Mouse (Mus musculus) liver, adult 2 months (tissue): ENCODE measurements at regions not wholly inside any gene's neighbourhood (a gene's known extent, or its start where the extent isn't known, plus 50 kb on each side); places are given as distances from the start of the nearest gene placed in this dataset.

Source experiments
- DNase-seq: peaks from one replicate; pipeline ENCODE4 v3.0.0-alpha.2; 2011; ENCODE audit warnings: low read depth, low spot score; ENCODE audit errors: extremely low read depth
- H3K27ac ChIP-seq: fragments of 200-500 bp; replicated peaks from 2 replicates; pipeline ENCODE4 v1.5.1; 2012; ENCODE audit warnings: low read depth, mild to moderate bottlenecking, control low read depth, inconsistent platforms, low read length; ENCODE audit not compliant: insufficient read depth
- H3K27me3 ChIP-seq: fragments of 200-500 bp; 2 replicates; pipeline ENCODE4 v1.6.1; 2012; ENCODE audit warnings: mild to moderate bottlenecking, moderate library complexity, low read length, inconsistent platforms; ENCODE audit not compliant: control insufficient read depth, insufficient read depth
- H3K36me3 ChIP-seq: fragments of 200-500 bp; 2 replicates; pipeline ENCODE4 v1.6.1; 2012; ENCODE audit warnings: low read length, inconsistent platforms; ENCODE audit not compliant: control insufficient read depth, insufficient read depth
- H3K4me1 ChIP-seq: fragments of 200-500 bp; 2 replicates; pipeline ENCODE4 v1.6.1; 2011; ENCODE audit warnings: low read length; ENCODE audit not compliant: control insufficient read depth, insufficient read depth
- H3K4me3 ChIP-seq: fragments of 200-500 bp; 2 replicates; pipeline ENCODE4 v1.5.1; 2011; ENCODE audit warnings: low read depth, mild to moderate bottlenecking, control low read depth, low read length, moderate library complexity; ENCODE audit not compliant: insufficient read depth
- H3K79me2 ChIP-seq: fragments of 200-500 bp; 2 replicates; pipeline ENCODE4 v1.6.1; 2012; ENCODE audit warnings: inconsistent platforms, mild to moderate bottlenecking, low read length, moderate library complexity; ENCODE audit not compliant: control insufficient read depth, insufficient read depth
- H3K9ac ChIP-seq: fragments of 200-500 bp; 2 replicates; pipeline ENCODE4 v1.6.1; 2012; ENCODE audit warnings: low read depth, mild to moderate bottlenecking, control low read depth, inconsistent platforms, low read length
- CTCF ChIP-seq: fragments of 200-500 bp; IDR thresholded peaks from 2 replicates; pipeline ENCODE4 v1.5.1; 2011; ENCODE audit warnings: low read depth, low read length, control low read depth
- POLR2A ChIP-seq: fragments of 200-500 bp; IDR thresholded peaks from 2 replicates; pipeline ENCODE4 v1.6.1; 2011; ENCODE audit warnings: low read length, control low read depth; ENCODE audit not compliant: insufficient read depth; ENCODE audit errors: extremely low read depth
- WGBS: fragments of 180-500 bp; shearing (Covaris S2); methylation state at CpG from one replicate; pipeline ENCODE4 v1.1.7; 2018; 5-methylcytosine and 5-hydroxymethylcytosine counted together

GRCm38 (mm10) chr1:77246047-77246446 lies 268.8 kb downstream of the Epha4 start:
- TF ChIP-seq POLR2A, result no peak
- no peak for TF ChIP-seq CTCF
- H3K79me2 ChIP-seq, result no peaks in the 10 kb centered on the region
- H3K9ac ChIP-seq, result no peak overlapping the region
- DNase-seq, result no peak
- H3K27ac ChIP-seq, result no peak overlapping the region
- no peak overlapping the region for H3K4me3 ChIP-seq
- H3K27me3 ChIP-seq, result no peaks in the 10 kb centered on the region
- H3K36me3 ChIP-seq, result no peaks in the 10 kb centered on the region
- H3K4me1 ChIP-seq, result no peaks in the 10 kb centered on the region
- 95% methylated on average over 3 of the region's 3 CpGs for WGBS

- 76% methylated on average over 6 of the region's 6 CpGs for WGBS
Measured at GRCm38 (mm10) chr1:77254276-77254675, 260.6 kb downstream of the Epha4 start.

DNA sequence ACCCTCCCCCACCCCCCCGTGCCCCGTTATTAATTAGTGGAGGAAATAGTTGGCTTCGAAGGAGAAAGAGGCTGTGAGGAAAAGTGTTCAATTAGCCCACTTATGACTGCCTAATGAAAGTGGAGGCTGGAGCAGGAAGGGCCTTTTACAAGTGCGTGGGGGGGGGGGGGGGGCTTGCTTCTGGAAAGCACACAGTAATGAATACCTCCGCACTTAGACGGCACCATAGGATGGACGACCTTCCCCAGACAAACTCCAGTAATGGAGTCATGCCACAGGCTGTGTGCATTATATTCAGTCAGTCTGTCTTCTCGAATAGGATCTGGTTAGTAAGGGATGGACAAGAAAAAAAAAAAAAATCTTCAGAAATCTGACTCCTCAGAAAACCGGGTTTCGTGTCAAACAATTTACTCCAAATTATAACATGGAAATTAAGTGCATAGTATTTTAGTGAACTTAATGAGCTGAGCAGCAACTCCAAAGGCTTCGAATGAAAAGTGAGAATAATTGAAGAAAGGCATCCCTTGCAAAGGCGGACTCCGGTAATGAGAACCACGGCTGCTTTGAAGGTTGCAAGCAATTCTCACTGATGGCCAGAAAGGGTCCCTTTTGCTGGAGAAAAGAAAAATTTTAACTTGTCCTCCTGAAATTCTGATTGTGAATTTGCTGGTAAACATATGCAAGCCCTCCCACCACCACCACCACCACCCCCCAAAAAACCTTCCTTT lies 258.6 kb downstream of the Epha4 start:
- DNase-seq, result no peak
- Histone ChIP-seq H3K36me3 (no peaks in the 10 kb centered on the region), H3K79me2 (no peaks in the 10 kb centered on the region), H3K27me3 (no peaks in the 10 kb centered on the region), H3K4me1 (no peaks in the 10 kb centered on the region), H3K27ac (no peak overlapping the region), H3K9ac (no peak overlapping the region), H3K4me3 (no peak overlapping the region)
- TF ChIP-seq CTCF (no peak), POLR2A (no peak)
- 85% methylated on average over 14 of the region's 14 CpGs for WGBS

More at GRCm38 (mm10) chr1:77254276-77254675, 260.6 kb downstream of the Epha4 start:
- no peak overlapping the region for H3K9ac ChIP-seq
- H3K4me3 ChIP-seq, result no peak overlapping the region
- no peaks in the 10 kb centered on the region for H3K79me2 ChIP-seq
- no peaks in the 10 kb centered on the region for H3K4me1 ChIP-seq
- H3K36me3 ChIP-seq, result no peaks in the 10 kb centered on the region
- H3K27me3 ChIP-seq, result no peaks in the 10 kb centered on the region
- H3K27ac ChIP-seq, result no peak overlapping the region
- TF ChIP-seq POLR2A (no peak), CTCF (no peak)
- no peak for DNase-seq

- Histone ChIP-seq H3K27me3 (no peaks in the 10 kb centered on the region), H3K27ac (no peak overlapping the region), H3K9ac (no peak overlapping the region), H3K4me3 (no peak overlapping the region), H3K4me1 (no peaks in the 10 kb centered on the region), H3K36me3 (no peaks in the 10 kb centered on the region), H3K79me2 (no peaks in the 10 kb centered on the region)
- TF ChIP-seq POLR2A, result no peak
- TF ChIP-seq CTCF, result no peak
- WGBS, result 66% methylated on average over 7 of the region's 7 CpGs
- DNase-seq, result no peak
Measured at GRCm38 (mm10) chr1:77258730-77259310, 256.1 kb downstream of the Epha4 start.

DNA sequence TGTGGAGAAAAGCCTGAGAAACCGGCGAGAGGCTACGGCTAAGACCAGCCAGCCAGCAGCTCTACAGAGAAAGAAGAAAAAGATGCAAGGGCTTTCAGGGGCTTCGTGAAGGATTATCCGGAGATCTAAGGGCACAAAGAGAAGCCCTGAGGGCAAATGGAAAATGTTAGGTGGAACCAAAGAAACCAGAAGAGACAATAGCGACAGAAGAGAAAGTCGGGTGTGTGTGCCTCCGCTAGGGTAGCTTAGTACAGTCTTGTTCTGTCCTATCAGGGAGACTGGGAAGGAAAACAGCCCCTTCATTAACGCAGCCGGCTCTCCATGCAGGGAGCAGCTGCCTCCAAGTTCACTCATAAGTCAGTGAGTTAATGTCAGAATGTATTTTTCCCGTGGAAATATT lies 255.1 kb downstream of the Epha4 start:
- Histone ChIP-seq H3K9ac (no peak overlapping the region), H3K27me3 (no peaks in the 10 kb centered on the region), H3K4me3 (no peak overlapping the region), H3K36me3 (no peaks in the 10 kb centered on the region), H3K79me2 (no peaks in the 10 kb centered on the region), H3K27ac (no peak overlapping the region), H3K4me1 (no peaks in the 10 kb centered on the region)
- 79% methylated on average over 11 of the region's 11 CpGs for WGBS
- no peak for TF ChIP-seq POLR2A
- TF ChIP-seq CTCF, result no peak
- no peak for DNase-seq

- H3K9ac ChIP-seq, result no peak overlapping the region
- no peaks in the 10 kb centered on the region for H3K36me3 ChIP-seq
- TF ChIP-seq CTCF (no peak), POLR2A (no peak)
- no peak for DNase-seq
- H3K27me3 ChIP-seq, result no peaks in the 10 kb centered on the region
- 91% methylated on average over 4 of the region's 4 CpGs for WGBS
- no peak overlapping the region for H3K4me3 ChIP-seq
- no peaks in the 10 kb centered on the region for H3K79me2 ChIP-seq
- no peaks in the 10 kb centered on the region for H3K4me1 ChIP-seq
- H3K27ac ChIP-seq, result no peak overlapping the region
Measured at GRCm38 (mm10) chr1:77261678-77262077, 253.2 kb downstream of the Epha4 start.
